Mouse (Mus musculus) E14TG2a.4 (cell line): ENCODE results near the gene Thada.

Experiments used
- CTCF ChIP-seq: conservative IDR thresholded peaks from 2 replicates; pipeline ENCODE4 v1.5.1; 2014; ENCODE audit warnings: low read length
- NANOG ChIP-seq: IDR thresholded peaks from 2 replicates; pipeline ENCODE4 v1.6.1; 2014; ENCODE audit warnings: borderline replicate concordance, low read length, mixed read lengths

DNA sequence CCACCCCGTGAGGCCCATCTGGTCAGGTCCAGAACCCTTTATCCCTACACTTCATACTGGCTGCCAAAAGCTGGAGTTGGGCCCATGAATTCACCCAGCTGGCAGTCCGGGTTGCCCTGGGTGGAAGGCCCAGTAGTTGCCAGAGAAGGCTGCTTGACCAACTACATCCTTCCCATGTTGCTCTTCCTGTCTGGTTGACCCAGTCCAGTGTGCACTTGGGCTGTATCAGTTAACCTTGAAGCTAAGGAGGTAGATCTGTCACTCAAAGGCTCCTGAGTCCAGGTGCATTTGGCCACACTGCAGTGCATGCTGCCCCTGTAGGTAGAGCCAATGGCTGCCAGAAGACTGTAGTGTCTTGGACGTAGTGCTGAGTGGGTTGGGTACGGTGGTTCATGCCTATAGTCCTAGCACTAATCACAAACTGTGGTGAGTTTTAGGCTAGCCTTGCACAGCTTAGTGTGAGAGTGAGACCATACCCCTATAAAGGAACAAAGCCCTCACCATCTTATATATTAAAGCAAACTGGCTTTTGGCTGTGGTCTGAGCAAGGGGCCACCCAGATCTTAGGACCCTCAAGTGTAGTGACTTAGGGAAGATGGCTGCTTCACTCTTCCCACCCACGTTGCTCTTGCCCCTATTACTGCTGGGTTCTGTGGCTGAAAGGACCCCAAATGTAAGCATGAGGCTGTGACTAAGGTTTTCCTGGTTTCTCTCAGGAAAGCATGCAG, 276.7 kb downstream of the Thada start:
- no peak for TF ChIP-seq NANOG
- TF ChIP-seq CTCF, result no peak
